Mouse (Mus musculus) cerebellum, adult 9-10 months (tissue): Measurements from ENCODE around the gene Gm8978.
"Not testable (repeated sequence)": the region's sequence is repeated elsewhere in the genome, so short reads cannot be mapped to it uniquely, and the experiment has no call there.

Experiments used
- DNase-seq: peaks from one replicate; pipeline ENCODE4 v3.0.0; 2022

The Gm8978 gene

GRCm38 (mm10) chr19:33625152-33625551 is at the start of gene Gm8978:
TSS of gene Gm8978 (minus strand) at chr19:33625252.
- DNase-seq: not testable (repeated sequence)

- DNase-seq: peak; percentile 73
These were observed 35.3 kb downstream of the Gm8978 start for GRCm38 (mm10) chr19:33589626-33590302.

- not testable (repeated sequence) for DNase-seq
These were observed 56.5 kb downstream of the Gm8978 start for GRCm38 (mm10) chr19:33568551-33568950.
